Mouse (Mus musculus) G1E (cell line): Measurements from ENCODE around the gene Adam15.

Experiments
- CTCF ChIP-seq: IDR thresholded peaks from 2 replicates; pipeline ENCODE4 v1.5.1; 2012; ENCODE audit warnings: low read depth, low read length, inconsistent platforms, mixed read lengths
- TAL1 ChIP-seq: conservative IDR thresholded peaks from 2 replicates; pipeline ENCODE4 v1.6.1; 2012; ENCODE audit warnings: low read depth, low read length, inconsistent platforms, mixed read lengths

DNA sequence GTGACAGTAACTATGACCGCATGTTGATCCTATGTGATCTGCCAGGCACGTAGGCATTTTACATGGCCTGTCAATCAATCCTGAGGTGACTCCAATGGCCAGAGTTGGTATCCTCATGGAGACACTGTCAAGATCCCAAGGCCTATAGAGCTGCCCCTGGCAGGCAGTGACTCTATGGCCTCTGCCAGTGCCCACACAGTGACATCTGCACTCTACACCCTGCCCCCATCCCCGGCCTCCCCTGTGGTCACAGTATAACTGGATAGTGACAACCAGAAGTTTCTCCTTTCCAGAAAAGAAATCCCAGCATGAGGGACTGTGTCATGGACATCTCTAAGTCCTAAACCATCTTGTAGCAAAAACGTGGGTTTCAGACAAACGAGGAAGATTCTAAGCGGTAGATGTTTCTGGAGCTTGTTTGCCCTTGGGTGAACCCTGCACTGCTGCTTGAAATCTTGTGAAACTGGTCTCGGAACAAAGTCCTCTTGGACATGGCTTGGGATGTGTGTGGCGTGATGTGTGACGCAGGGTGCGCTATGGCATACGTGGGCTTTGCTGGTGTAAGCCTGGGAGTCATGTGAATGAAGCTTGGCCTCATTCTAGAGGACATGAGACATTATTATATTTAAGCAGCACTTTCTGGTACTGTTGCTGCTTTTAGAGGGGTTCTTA is 56.4 kb downstream of the Adam15 start:
- TF ChIP-seq CTCF (no peak), TAL1 (no peak)
